Mouse (Mus musculus) midbrain, postnatal 0 days (tissue): Measurements from ENCODE around the gene Slc8a1. TPM values are rescaled to one million over a fixed set of nuclear protein-coding genes. Genes with fewer than 3 reads are reported as not detected.

Experiments
- ATAC-seq: fragments of 200-750 bp; cut with Nextera tagmentation; 2 replicates; pipeline ENCODE4 v1.8.0; 2017; ENCODE audit warnings: moderate number of reproducible peaks, mild to moderate bottlenecking, moderate TSS enrichment, moderate library complexity; ENCODE audit not compliant: low FRiP score
- DNase-seq: peaks from one replicate; pipeline ENCODE4 v3.0.0-alpha.2; 2015; ENCODE audit warnings: low spot score
- H3K27ac ChIP-seq: fragments of 300-500 bp; sonication (generic); 2 replicates; pipeline ENCODE4 v1.5.1; 2014; ENCODE audit warnings: low read depth, mild to moderate bottlenecking, low read length, mixed read lengths
- H3K27me3 ChIP-seq: fragments of 300-500 bp; sonication (generic); 2 replicates; pipeline ENCODE4 v1.6.1; 2014; ENCODE audit warnings: low read length, control low read depth, mixed read lengths; ENCODE audit not compliant: insufficient read depth
- H3K36me3 ChIP-seq: fragments of 300-500 bp; sonication (generic); 2 replicates; pipeline ENCODE4 v1.6.1; 2014; ENCODE audit warnings: low read length, control low read depth, mixed read lengths; ENCODE audit not compliant: insufficient read depth
- H3K4me1 ChIP-seq: fragments of 300-500 bp; sonication (generic); 2 replicates; pipeline ENCODE4 v1.6.1; 2014; ENCODE audit warnings: mild to moderate bottlenecking, control low read depth, antibody characterized with exemption, low read length, mixed read lengths; ENCODE audit not compliant: insufficient read depth
- H3K4me2 ChIP-seq: fragments of 300-500 bp; sonication (generic); 2 replicates; pipeline ENCODE4 v1.6.1; 2014; ENCODE audit warnings: low read depth, mild to moderate bottlenecking, low read length, mixed read lengths; ENCODE audit not compliant: poor library complexity, severe bottlenecking
- H3K4me3 ChIP-seq: fragments of 300-500 bp; sonication (generic); 2 replicates; pipeline ENCODE4 v1.5.1; 2014; ENCODE audit warnings: low read depth, mild to moderate bottlenecking, low read length, moderate library complexity
- H3K9ac ChIP-seq: fragments of 300-500 bp; sonication (generic); replicated peaks from 2 replicates; pipeline ENCODE4 v1.6.1; 2014; ENCODE audit warnings: mild to moderate bottlenecking, low read length, moderate library complexity, mixed read lengths; ENCODE audit not compliant: poor library complexity, severe bottlenecking
- H3K9me3 ChIP-seq: fragments of 300-500 bp; sonication (generic); 2 replicates; pipeline ENCODE4 v1.6.1; 2016; ENCODE audit warnings: low read length, control low read depth
- CTCF ChIP-seq: IDR thresholded peaks from 2 replicates; pipeline ENCODE4 v1.5.1; 2016; ENCODE audit warnings: antibody characterized with exemption, mild to moderate bottlenecking
- WGBS: fragments of 180-500 bp; shearing (Covaris S2); extraction: QIAGEN DNeasy Blood & Tissue Kit; methylation state at CpG from one replicate; pipeline ENCODE4 v1.1.7; 2014; 5-methylcytosine and 5-hydroxymethylcytosine counted together
- polyA plus RNA-seq: library from polyadenylated mRNA; unstranded; fragments of >200 nt; fragmentation: Nextera tagmentation; extraction: Ambion mirVana; gene quantifications from 2 replicates; pipeline ENCODE4 v1.2.1, GENCODE M21; 2015
- total RNA-seq: library from RNA; depleted of rRNA; stranded (reverse); fragments of >200 nt; gene quantifications from 2 replicates; pipeline ENCODE4 v1.2.3, GENCODE M21; 2014

The Slc8a1 gene
- total and polyA plus RNA-seq, 2 experiments from 2014 or later = 17.9 to 123 TPM

DNA sequence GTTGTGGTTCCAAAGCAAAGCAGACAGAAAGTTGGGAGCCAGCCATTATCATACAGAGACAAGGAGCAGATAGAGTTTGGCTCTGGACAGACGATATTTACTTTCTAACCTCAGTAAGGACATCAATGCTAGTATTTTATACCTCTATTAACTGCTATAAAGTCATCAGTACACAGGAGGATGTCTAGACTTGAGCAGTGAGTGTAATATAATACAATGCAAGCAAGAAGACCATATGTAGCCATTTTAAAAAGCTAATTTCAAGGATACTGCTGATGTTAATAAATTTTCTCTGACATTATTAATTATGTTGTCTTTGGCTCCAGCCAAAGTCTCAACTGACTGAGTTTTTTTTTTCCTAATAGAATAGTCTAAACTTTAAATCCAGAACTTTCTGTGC is 402.7 kb downstream of the Slc8a1 start:
- no peaks in the 10 kb centered on the region for H3K36me3 ChIP-seq
- no peaks in the 10 kb centered on the region for H3K27me3 ChIP-seq
- no peak for TF ChIP-seq CTCF
- ATAC-seq = no peak
- H3K4me2 ChIP-seq = no peak overlapping the region
- H3K9ac ChIP-seq = no peak overlapping the region
- no peak overlapping the region for H3K27ac ChIP-seq
- no peaks in the 10 kb centered on the region for H3K9me3 ChIP-seq
- WGBS = 69% methylated on average over 1 of the region's 1 CpGs
- H3K4me1 ChIP-seq = no peaks in the 10 kb centered on the region
- no peak for DNase-seq
- H3K4me3 ChIP-seq = no peak overlapping the region
